Mouse (Mus musculus): ENCODE results near the gene Raly.

- TF ChIP-seq POLR2A (IDR thresholded peaks at IDR 0.05; ENCODE audit: borderline replicate concordance, extremely low read depth, low read depth, low read length) (no peak), CTCF (IDR thresholded peaks at IDR 0.05; ENCODE audit: insufficient read depth, low read length) (no peak)
Measured at GRCm38 (mm10) chr2:154891585-154891984, 100.7 kb downstream of the Raly start.
